In genomic region chr11:5263078-5263730, GRCm38 (mm10) we compare ENCODE assay signal across 11 mouse cellular contexts. TPM values are rescaled to one million over a fixed set of nuclear protein-coding genes. Genes with fewer than 3 reads are reported as not detected.
DNase-seq lines count a peak whose midpoint lies in the region; ATAC-seq and TF ChIP-seq lines count a peak whose summit lies in the region.
"Had no signal": no experiment of that assay in that cellular context is flagged by ENCODE, and none has a peak within 500 bp of the region (broad histone marks: within the 10 kb centered on the region; RNA-seq: fewer than 3 reads in every experiment).

No protein-coding gene starts in this region.

- H3K27me3 ChIP-seq in heart, postnatal 0 days (ENCODE audit: control insufficient read depth, insufficient read depth, low read length), result no peaks in the 10 kb centered on the region
- no peaks in the 10 kb centered on the region for H3K27me3 ChIP-seq in embryonic facial prominence, embryonic 14.5 days (replicated peaks; ENCODE audit: control insufficient read depth, insufficient read depth, low read length)
- H3K27me3 ChIP-seq: kidney, embryonic 15.5 days had no signal

- no peak for TF ChIP-seq CTCF in heart, postnatal 0 days (IDR thresholded peaks at IDR 0.05; ENCODE audit: low read depth)

- no peak for DNase-seq in heart, postnatal 0 days (ENCODE audit: low spot score)
- DNase-seq in heart, postnatal 10 days, result no peak
- DNase-seq in thymus, postnatal 4 days, result peak; percentile 42
- no peak for DNase-seq in thymus, postnatal 0 days (ENCODE audit: low spot score)
- no peak for DNase-seq in embryonic facial prominence, embryonic 14.5 days (ENCODE audit: low spot score)
- DNase-seq in urinary bladder, postnatal 25 days (ENCODE audit: low spot score), result peak; percentile 56
- DNase-seq in retina, postnatal 1 day, result no peak
- DNase-seq: adrenal gland, postnatal 14 days; liver had no signal

- TF ChIP-seq EP300 in heart, postnatal 0 days (IDR thresholded peaks at IDR 0.05; ENCODE audit: low read depth), result no peak

- H3K4me3 ChIP-seq in heart, postnatal 0 days (ENCODE audit: low read depth, low read length), result no peak overlapping the region
- H3K4me3 ChIP-seq in embryonic facial prominence, embryonic 14.5 days (ENCODE audit: low read depth, low read length), result no peak overlapping the region
- H3K4me3 ChIP-seq: kidney, embryonic 15.5 days had no signal

- no peaks in the 10 kb centered on the region for H3K9me3 ChIP-seq in heart, postnatal 0 days (replicated peaks; ENCODE audit: control insufficient read depth, low read length)
- no peaks in the 10 kb centered on the region for H3K9me3 ChIP-seq in embryonic facial prominence, embryonic 14.5 days (ENCODE audit: control insufficient read depth, low read length)
- H3K9me3 ChIP-seq: kidney, embryonic 15.5 days had no signal

- H3K4me2 ChIP-seq in heart, postnatal 0 days (ENCODE audit: low read depth, low read length), result no peak overlapping the region
- no peak overlapping the region for H3K4me2 ChIP-seq in embryonic facial prominence, embryonic 14.5 days (ENCODE audit: low read depth, low read length)
- H3K4me2 ChIP-seq: kidney, embryonic 15.5 days had no signal

- no peak overlapping the region for H3K9ac ChIP-seq in heart, postnatal 0 days (replicated peaks; ENCODE audit: low read depth, low read length)
- no peak overlapping the region for H3K9ac ChIP-seq in embryonic facial prominence, embryonic 14.5 days (ENCODE audit: low read depth, low read length)
- H3K9ac ChIP-seq: kidney, embryonic 15.5 days had no signal

- ATAC-seq in heart, postnatal 0 days (ENCODE audit: insufficient read depth, low read depth), result no peak
- peak; percentile 17; the same call in 1 of the 2 replicates for ATAC-seq in embryonic facial prominence, embryonic 14.5 days (ENCODE audit: low read depth)
- no peak for ATAC-seq in granulocyte monocyte progenitor cell, adult 5-6 weeks (replicated peaks; ENCODE audit: poor library complexity, severe bottlenecking)

- 61% methylated on average over 25 of the region's 26 CpGs for WGBS in heart, postnatal 0 days
- WGBS in embryonic facial prominence, embryonic 14.5 days, result 42% methylated on average over 19 of the region's 26 CpGs

- intact Hi-C loops in heart, postnatal 10 days (cut with DNase I), result no loop called here

- H3K4me1 ChIP-seq in heart, postnatal 0 days (ENCODE audit: control insufficient read depth, insufficient read depth), result peaks cover 33% of the 10 kb centered on the region
- peaks cover 8% of the 10 kb centered on the region; the same call in 1 of the 2 replicates for H3K4me1 ChIP-seq in embryonic facial prominence, embryonic 14.5 days (ENCODE audit: control insufficient read depth, insufficient read depth, low read length)

- H3K27ac ChIP-seq in heart, postnatal 0 days (ENCODE audit: low read depth), result peak overlapping the region; percentile 96
- peak overlapping the region; percentile 63 for H3K27ac ChIP-seq in embryonic facial prominence, embryonic 14.5 days (replicated peaks; ENCODE audit: low read depth, low read length)
- H3K27ac ChIP-seq: kidney, embryonic 15.5 days had no signal

- H3K36me3 ChIP-seq in heart, postnatal 0 days (replicated peaks; ENCODE audit: control insufficient read depth, insufficient read depth, low read length), result no peaks in the 10 kb centered on the region
- H3K36me3 ChIP-seq in embryonic facial prominence, embryonic 14.5 days (ENCODE audit: control insufficient read depth, insufficient read depth, low read length), result no peaks in the 10 kb centered on the region
- H3K36me3 ChIP-seq: kidney, embryonic 15.5 days had no signal

RNA-seq across cellular contexts. Expression of gene Kremen1, which starts 1.8 kb away (rescaled TPM):
- 90.2 and 103 TPM in 2 replicates for total RNA-seq in heart, postnatal 0 days (2014; rRNA removed; ENCODE audit: low replicate concordance)
- 24.3 and 28.5 TPM in 2 replicates for polyA plus RNA-seq in heart, postnatal 0 days (2015; fragmentation: Nextera tagmentation; extraction: Ambion mirVana)
- total RNA-seq in heart, postnatal 10 days (2021), result 10 to 100 TPM; 73.4 to 80.7 TPM
- polyA plus RNA-seq in thymus, postnatal 0 days (2015; fragmentation: Nextera tagmentation; extraction: Ambion mirVana), result 42.9 and 54.9 TPM in 2 replicates
- 24.1 and 26.7 TPM in 2 replicates for polyA plus RNA-seq in embryonic facial prominence, embryonic 14.5 days (2014; fragmentation: Nextera tagmentation; extraction: Ambion mirVana)
- 4.1 and 6.8 TPM in 2 replicates for total RNA-seq in granulocyte monocyte progenitor cell, adult 5-6 weeks (2014; fragmentation: Nextera tagmentation)
- total RNA-seq in granulocyte monocyte progenitor cell, adult 5-6 weeks (2017), result 1.9 and 2.1 TPM in 2 replicates

Comparison
In these comparisons a context has a peak if more than half of its experiments do, and no peak if none do; other contexts are left out.
1. DNase-seq: peak in thymus, postnatal 4 days (single experiment) and urinary bladder, postnatal 25 days (single experiment); none in heart, postnatal 0 days (single experiment), heart, postnatal 10 days (0 of 2), thymus, postnatal 0 days (single experiment), embryonic facial prominence, embryonic 14.5 days (single experiment) and retina, postnatal 1 day (single experiment).
2. RNA of gene Kremen1, which starts 1.8 kb away (total RNA-seq): 90.2 to 103 TPM in heart, postnatal 0 days and 73.4 to 80.7 TPM in heart, postnatal 10 days; 1.9 to 6.8 TPM in granulocyte monocyte progenitor cell, adult 5-6 weeks; every median in the first group is over 4 times any median in the second.